Mouse (Mus musculus) 3134 (cell line): ENCODE data around the gene P4ha3.
A peak's percentile ranks its signal among the peaks of the same experiment; 100 is the strongest.
"Not testable (repeated sequence)": the region's sequence is repeated elsewhere in the genome, so short reads cannot be mapped to it uniquely, and the experiment has no call there.

Source experiments
- DNase-seq: peaks from one replicate; pipeline ENCODE4 v3.0.0-alpha.2; 2011; ENCODE audit warnings: low spot score; ENCODE audit not compliant: insufficient read length; ENCODE audit errors: extremely low read depth

P4ha3 gene

DNA sequence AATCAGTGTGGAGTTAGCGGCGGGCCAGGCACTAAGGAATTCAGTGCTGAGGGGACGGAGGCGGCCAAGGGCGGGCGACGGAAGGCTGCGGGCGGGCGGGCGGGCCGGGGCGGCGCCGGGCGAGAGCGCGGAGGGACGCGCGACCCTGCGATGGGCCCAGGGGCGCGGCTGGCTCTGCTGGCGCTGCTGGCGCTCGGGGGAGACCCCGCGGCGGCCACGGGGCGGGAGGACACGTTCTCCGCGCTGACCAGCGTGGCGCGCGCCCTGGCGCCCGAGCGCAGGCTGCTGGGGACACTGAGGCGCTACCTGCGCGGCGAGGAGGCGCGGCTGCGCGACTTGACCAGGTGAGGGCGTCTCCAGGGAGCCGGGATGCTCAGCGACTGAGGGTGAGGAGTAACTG, at the start of gene P4ha3:
Gene P4ha3, plus strand, starts transcription at position 138 of the 400 bp plus-strand sequence.
- peak; percentile 64 for DNase-seq

DNA sequence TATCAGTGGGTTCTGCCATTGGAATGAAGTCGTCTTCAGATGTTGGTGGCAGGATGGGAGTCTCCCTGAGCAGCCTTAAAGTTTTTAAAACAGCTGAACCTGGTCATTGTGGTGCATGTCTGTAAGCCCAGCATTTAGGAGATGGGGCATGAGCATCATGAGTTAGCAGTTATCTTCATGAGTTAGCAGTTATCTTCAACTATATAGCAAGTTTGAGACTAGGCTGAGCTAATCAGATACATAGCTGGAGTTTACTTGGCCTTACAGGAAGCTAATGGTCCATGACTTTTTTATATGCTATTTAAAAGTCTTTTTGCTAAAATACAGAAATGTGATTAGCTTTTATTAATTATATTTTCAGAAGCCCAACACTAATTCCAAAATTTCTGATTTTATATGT, 47.0 kb upstream of the P4ha3 start:
- no peak for DNase-seq

DNA sequence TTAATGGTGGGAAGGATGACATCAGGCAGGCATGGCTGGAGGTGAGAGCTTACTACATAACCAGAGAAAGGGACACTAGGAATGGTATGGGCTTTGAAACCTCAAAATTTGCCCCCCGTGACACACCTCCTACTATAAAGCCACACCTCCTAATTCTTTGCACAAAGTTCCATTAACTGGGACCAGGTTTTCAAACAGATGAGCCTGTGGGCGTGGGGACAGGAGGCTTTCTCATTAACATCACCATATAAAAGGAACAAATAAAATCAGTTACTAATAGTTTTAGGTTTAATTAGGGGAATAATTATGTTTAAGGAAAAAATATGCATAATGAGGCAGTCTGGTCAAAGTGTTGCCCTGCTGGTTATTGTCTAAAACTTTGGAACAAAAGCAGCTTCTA, 44.7 kb upstream of the P4ha3 start:
- no peak for DNase-seq

DNA sequence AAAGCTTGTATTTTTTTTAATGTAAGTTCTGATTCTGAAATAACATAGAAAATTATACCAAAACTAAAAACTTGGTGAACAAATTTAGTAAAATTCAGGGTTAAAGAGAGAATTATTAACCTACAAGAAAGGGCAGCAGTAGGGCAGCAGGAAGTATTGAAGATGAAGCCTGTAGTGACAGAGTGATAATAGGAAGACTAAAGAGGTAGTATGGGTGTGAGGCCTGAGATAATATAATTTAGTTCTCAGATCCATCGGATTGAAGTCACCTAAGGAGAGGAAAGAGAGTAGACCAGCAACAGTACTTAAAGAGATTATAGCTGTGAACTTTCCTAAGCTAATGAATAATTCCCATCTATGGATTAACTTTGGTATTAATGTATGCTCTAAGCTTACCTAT, 42.3 kb upstream of the P4ha3 start:
- no peak for DNase-seq

DNA sequence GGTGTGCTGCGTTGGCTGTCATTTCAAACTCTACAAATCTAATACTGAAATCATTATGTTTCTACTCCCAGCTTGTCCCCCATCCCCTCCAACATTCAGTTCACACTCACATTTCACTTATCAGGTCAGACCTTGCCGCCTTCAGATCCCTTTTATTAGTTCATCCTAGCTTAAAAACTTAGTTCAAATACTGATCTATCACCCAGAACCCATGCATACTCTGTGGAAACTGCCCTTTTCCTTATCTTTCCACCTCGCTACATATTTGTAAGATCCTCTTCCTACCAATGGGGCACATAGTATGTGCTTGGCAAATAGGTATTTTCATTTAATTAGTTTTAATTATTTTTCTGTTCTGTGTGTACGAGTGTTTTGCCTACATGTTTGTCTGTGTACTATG, 41.1 kb upstream of the P4ha3 start:
- DNase-seq: no peak

DNA sequence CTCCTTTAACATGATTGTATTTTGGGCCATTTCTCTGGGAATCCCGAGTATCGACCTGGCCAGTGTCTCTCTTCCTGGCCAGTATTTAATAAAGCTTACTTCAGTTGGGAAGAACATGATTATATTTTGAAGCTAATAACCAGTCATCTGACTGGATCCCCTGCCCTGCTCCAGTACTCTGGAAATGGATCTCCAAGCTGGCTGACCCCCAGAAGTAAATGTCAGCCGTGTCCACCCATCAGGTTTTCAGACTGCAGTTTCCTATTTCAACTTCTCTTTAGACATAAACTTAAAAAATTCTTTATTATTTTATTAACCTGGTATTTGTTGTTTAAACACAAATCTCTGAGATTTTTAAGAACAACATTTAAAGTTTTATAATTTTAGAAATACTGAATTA, 40.1 kb upstream of the P4ha3 start:
- no peak for DNase-seq

DNA sequence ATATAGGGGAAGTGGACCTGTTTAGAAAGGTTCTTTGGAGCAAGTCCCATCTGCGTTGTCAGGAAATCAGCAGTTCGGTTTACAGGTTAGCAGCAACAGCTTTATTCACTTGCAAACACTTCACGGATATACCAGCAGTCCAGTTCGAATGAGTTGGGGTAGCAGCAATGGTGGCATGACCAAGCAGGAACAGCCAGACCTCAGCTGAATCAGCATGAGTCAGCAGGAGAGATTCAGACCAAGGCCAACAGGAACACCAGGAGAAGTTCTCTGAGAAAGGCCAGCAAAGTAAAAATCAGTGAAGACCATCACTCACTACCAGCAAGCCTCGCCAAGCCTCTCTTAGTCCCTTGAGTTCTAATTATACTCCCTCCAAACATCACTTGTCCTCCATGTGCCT, 34.7 kb upstream of the P4ha3 start:
- no peak for DNase-seq

DNA sequence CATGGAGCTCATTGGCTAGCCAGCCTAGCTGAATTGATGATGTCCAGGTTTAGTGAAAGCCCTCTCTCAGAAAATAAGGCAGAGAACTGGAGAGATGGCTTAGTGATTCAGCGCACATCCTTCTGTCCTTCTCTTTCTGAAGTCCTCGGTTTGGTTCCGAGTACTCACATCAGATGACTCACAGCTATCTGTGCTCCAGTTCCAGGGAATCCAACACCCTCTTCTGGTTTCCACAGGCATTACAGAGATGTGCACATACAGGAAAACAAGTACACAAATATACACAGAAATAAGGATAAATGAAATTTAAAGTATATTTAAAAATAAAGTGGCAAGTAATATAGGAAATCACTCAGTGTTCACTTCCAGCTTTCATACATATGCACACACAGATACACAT, 23.0 kb upstream of the P4ha3 start:
- peak; percentile 12 for DNase-seq

DNA sequence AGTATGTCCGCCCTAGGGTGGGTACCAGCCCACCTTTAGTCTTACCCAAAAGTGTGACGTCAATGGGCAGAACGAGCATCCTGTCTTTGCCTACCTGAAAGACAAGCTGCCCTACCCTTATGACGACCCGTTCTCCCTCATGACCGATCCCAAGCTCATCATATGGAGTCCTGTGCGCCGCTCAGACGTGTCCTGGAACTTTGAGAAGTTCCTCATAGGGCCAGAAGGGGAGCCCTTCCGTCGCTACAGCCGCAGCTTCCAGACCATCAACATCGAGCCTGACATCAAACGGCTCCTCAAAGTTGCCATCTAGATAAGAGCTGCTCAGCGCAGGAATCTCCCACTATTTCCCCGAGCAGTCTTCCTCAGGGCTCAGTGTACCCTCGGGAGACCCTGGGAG, 20.4 kb upstream of the P4ha3 start:
- DNase-seq: not testable (repeated sequence)

DNA sequence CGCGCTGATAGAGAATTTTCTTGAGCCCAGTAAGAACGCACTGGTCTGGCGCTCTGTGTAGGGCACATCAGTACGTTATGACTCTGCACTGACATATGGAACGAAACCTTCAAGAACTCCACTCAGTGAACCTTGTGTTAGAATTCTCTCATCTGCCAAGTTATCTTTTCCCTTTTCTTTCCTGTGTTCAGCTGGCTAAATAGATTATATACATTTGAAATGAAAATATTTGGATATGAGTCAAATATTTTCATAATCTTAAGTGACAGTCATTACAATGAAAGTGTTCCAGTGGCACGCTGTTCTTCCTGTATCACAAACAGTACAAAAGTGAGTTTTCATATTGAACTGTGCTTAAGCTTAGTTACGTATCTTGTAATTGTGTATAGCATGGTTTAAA, 13.0 kb upstream of the P4ha3 start:
- DNase-seq: no peak

DNA sequence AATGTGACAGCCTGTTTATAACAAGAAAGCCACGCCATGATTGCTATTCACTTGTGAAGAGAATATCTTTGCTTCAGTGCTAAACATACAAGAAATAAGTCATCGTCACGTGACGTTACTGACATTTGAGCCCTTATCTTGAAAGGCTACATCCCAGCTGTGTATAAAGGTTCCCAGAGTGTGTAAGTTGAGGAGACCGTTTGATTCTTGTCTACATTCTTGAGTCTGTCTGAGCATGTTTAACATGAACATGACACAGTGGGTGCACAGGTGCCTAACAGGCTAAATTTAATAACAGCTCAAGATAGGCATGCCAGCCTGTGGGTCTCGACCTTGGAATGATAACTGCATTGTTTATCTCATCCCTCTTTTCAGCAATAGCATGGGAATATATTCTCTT, 10.8 kb upstream of the P4ha3 start:
- no peak for DNase-seq

DNA sequence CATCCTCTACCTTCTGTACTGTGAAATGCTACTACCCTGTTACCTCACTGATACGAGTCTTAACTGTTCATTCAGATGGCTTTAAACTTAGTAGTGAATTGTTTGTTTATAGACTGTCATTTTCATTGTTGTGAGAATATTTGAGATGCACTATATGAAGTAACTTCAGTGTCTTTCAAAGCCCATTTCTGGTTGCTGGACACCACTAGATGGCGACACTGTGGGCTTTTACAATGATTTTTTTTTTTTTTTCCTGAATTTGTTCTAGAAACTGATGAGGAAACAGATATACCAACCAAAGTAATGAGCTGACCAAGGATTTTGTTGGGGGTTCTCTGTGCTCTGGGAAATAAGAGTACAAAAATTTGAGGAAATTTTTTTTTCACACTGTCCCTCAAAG, 8.9 kb upstream of the P4ha3 start:
- no peak for DNase-seq

DNA sequence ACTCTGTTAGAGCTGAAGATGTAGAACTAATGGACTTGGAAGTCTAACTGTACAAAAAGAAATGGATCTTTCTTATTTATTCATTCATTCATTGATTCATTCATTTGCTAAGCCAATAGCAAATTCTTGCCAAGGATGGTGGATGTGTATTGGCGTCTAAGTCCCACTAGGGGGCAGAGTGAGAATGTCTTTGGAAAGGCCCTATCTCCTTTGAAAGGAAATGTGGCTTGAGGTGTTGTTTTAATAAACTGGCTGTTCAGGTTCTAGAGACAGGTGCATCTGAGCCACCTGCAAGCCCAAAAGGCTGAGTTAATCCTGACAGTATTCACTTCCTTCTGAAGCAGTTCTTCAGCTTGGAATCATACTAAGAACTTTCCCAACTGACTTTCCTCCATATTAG, 5.5 kb upstream of the P4ha3 start:
- DNase-seq: no peak

DNA sequence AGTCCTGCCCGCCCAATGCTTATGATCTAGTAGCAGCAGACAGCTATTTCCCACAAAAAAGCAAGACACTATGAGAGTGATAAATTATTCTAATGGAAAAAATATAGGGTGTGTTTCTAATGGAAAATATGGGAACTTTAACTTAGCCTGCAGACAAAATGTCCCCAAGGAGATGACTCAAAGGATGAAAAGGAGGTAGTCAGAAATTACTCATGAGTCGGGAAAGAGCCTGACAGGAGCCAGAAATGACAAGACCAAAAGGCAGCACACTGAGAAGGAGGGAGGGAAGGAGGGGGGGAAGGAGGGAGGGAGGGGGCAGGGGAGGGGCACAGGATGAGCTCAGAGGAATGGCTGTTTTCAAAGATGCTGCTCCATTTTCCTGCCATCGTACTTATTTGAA, 3.7 kb upstream of the P4ha3 start:
- peak; percentile 75 for DNase-seq

DNA sequence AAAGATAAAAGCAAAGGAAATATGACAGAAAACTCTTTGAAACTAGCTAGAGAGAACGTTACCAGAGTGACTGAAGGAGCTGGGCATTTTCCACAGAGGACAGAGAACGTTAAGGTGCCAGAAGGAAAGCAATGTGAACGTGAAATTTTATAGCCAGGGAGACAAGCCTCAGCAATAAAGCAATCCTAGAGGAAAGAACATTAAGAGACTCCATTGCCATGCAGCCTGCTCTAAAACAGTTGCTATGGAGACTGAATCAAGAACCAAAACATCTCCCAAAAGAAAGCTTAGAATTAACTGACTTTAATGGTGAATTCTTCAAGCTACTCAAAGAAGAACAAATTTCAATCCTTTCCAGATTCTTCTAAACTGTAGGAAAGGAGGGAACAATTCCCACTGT, 2.0 kb upstream of the P4ha3 start:
- no peak for DNase-seq

DNA sequence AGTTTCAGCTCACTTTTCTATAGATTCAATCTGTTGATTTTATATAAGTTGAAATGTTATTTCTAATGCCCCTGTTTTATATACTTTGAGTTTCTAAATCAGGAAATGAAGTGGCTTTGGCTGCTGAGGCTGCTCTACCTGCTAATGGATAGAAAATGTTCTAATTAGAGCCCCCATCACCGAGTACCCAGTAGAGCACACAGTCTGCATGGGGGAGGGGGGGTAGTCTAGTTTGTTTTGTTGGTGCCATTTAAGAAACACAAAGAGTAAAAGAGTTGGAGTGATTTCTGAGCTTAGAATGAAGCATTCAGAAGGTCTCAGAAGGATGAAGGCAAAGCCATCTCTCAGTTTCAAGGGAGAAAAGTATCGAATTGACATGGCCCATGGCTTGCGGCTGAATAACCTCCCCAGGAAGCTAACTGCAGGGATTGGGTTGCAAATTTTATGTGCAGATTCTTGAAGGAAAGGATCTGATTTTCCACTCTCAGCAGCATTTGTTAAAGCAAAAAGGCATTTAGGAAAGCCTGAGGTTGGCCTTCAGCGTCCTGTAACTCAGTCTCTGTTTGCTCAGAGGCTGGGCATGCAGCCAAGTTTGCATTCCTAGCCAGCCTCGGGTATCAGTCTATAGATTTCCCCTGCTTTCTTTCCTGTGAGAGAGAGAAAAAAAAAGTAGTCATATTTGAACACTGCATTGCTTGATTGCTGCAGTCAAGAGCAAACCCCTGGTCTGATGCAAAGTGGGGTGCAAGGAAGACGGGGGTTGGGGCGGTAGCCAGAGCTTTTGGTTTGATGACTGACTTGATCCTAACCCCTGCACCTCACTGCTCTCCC, 2.6 kb downstream of the P4ha3 start:
- DNase-seq: peak; percentile 39

DNA sequence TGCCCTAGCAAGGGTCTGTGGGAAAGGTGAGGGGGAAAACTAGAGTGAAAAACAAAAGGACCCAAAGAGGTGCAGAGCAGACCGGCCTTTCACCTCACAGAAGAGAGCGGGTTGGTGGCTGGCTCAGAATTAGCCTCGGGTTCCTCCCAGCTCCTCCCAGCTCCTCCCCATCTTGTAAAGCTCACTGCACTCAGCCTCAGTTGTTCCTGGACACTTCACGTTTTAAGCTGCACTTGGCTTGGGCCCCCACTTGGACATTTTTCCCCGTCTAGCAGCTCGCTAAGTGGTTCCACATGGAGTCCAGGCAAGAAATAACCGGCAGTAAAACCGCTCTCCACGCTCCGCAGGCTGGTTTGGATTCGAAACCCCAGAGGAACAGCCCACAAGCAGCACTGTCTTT, 3.3 kb downstream of the P4ha3 start:
- DNase-seq: peak; percentile 37

DNA sequence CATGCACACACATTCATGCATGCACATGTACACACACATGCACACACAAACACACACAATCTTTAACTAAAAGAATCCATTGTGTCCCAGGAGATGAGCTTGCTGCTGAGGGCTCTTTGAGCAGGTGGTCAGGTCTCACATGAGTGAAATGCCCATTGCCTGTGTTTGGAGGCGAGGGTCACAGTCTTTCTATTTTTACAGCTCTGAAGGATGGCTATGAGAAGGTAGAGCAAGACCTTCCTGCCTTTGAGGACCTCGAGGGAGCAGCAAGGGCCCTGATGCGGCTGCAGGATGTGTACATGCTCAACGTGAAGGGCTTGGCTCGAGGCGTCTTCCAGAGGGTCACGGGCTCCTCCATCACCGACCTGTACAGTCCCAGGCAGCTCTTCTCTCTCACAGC, 8.2 kb downstream of the P4ha3 start:
- DNase-seq: no peak

DNA sequence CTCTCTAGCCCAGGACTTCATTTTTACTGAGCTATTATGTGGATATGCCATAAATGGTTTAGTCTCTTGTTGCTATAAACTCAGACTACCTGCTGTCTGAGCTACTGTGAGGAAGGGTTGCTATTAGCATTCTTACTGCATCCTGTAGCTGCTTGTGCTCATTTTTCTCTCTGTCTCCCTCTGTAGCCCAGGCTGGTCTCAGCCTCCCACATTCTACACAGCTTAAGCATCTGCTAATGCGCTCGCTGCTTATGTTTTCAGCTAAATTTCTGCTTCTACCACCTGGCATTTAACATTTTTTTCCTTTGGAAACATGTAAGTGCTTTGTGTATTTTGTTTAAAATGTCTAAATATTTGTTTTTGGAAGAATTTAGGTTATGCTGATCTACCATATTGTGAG, 10.4 kb downstream of the P4ha3 start:
- DNase-seq: no peak

DNA sequence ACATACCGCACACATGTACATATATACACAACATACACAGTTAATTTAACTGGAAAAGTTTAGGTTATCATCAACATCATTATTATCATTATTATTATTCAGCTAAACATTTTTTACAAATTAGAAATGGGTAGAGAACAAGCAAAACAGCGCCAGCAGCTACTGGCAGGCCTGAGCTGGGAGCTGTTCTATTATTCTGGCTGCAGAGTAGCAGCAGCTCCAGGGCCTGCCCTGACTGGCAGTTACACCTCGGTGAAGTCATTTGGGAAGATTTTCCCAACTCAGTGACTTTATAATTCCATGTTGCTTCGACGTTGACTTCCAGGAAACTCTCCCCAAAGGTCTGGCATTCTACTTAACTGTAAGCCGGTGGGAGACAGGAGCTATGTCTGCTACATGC, 11.4 kb downstream of the P4ha3 start:
- no peak for DNase-seq

DNA sequence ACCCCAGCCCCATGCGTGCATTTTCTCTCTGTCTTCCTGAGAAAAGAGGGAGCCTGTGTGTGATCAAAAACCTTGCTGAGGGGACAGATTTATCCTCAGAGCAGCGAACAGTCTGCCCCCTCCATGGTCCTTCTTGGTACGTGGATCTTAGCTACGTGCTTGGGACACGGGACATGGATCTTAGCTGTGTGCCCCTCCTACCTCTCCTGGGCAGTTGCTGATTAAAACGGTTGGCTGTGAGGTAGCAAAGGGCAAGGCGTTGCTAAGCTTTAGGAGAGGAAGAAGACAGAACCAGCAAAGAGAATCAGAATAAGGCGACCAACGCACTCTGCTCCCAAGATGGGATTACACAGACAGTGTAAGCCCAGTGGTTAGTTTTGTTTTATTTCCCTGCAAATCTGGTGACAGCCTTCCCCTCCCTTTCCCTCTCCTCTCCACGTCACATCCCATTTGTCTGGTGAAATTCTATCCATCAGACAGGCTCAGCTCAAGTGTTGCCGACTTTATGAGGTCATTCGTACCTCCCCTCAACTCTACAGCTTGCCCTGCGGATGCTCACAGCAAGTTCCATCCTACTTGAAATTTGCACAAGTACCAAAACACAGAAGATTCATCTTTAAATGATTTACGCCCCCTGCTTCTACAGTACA, 13.7 kb downstream of the P4ha3 start:
- DNase-seq: no peak

DNA sequence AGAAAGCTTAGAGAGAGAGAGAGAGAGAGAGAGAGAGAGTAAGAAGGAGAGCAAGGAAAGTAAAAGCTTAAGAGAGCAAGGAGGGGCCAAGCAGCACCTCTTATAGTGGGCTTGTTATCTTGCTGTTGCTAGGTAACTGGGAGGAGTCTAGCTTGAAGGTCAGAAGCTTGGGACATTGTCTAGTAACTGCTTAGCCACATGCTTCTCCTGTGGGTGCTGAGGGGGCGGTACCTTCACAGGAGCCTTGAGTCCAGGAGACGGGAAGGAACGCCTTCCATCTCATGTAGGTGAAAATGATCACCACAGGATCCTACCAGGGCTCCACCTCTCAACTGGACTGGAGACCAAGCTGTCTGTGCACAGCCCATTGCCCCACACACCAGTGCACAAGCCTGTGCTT, 16.1 kb downstream of the P4ha3 start:
- DNase-seq: no peak
